8 mouse cellular contexts compared by ENCODE assay signal in genomic region chr6:50806376-50807077, GRCm38 (mm10).
A peak's percentile ranks its signal among the peaks of the same experiment; 100 is the strongest.
DNase-seq lines count a peak whose midpoint lies in the region; ATAC-seq and TF ChIP-seq lines count a peak whose summit lies in the region.

No protein-coding gene starts in this region.

- 21% methylated on average over 7 of the region's 7 CpGs for WGBS in heart, embryonic 10.5 days
- 12% methylated on average over 7 of the region's 7 CpGs for WGBS in stomach, embryonic 15.5 days

- H3K36me3 ChIP-seq in heart, embryonic 10.5 days: no peaks in the 10 kb centered on the region
- H3K36me3 ChIP-seq in stomach, embryonic 15.5 days: no peaks in the 10 kb centered on the region

- H3K27me3 ChIP-seq in heart, embryonic 10.5 days (ENCODE audit: insufficient read depth, poor library complexity, severe bottlenecking): 0 out of 2 replicates have a peak, but pooled peaks cover 11% of the 10 kb centered on the region
- peaks cover 25% of the 10 kb centered on the region for H3K27me3 ChIP-seq in Patski
- H3K27me3 ChIP-seq in stomach, embryonic 15.5 days (replicated peaks): no peaks in the 10 kb centered on the region; the same call in 1 of the 2 replicates

- no peak overlapping the region for H3K4me3 ChIP-seq in heart, embryonic 10.5 days
- H3K4me3 ChIP-seq in stomach, embryonic 15.5 days (replicated peaks): no peak overlapping the region

- in situ Hi-C loops in Patski (cut with MboI; ENCODE audit: low pct_unique_long_range_greater_than_20kb): loop anchor here (5.0 kb wide), 3 partner anchors 129 to 366 kb away; no protein-coding TSS in a partner anchor

- no peak for ATAC-seq in Patski
- ATAC-seq in stomach, embryonic 15.5 days (ENCODE audit: insufficient read depth, low FRiP score, low read depth): no peak

- TF ChIP-seq CTCF in Patski (IDR thresholded peaks at IDR 0.05): peak; percentile 82

- POLR2A ChIA-PET in Patski (lab: Charles Lee): no interaction called here

- H3K9ac ChIP-seq in stomach, embryonic 15.5 days: no peak overlapping the region

- H3K27ac ChIP-seq in heart, embryonic 10.5 days: no peak overlapping the region
- peak overlapping the region; percentile 90 for H3K27ac ChIP-seq in stomach, embryonic 15.5 days

- no peak overlapping the region for H3K4me2 ChIP-seq in stomach, embryonic 15.5 days

- no peaks in the 10 kb centered on the region for H3K9me3 ChIP-seq in heart, embryonic 10.5 days
- H3K9me3 ChIP-seq in stomach, embryonic 15.5 days: no peaks in the 10 kb centered on the region

- peak; percentile 18 to 71 for DNase-seq in heart, adult 18-20 months
- DNase-seq in heart, embryonic 10.5 days (ENCODE audit: low spot score): no peak
- DNase-seq in Patski (ENCODE audit: low read depth, low spot score): no peak
- peak; percentile 76 for DNase-seq in embryo, embryonic 9.5 days (ENCODE audit: extremely low spot score)
- DNase-seq in heart, postnatal 10 days: peak; percentile 62 to 76
- peak; percentile 40 to 61 for DNase-seq in layer of hippocampus, postnatal 25 days (ENCODE audit: extremely low spot score in 1 of 2, low spot score in 1 of 2)
- peak; percentile 73 for DNase-seq in mesoderm, embryonic 11.5 days (ENCODE audit: low read depth, low spot score)

- peaks cover 18% of the 10 kb centered on the region for H3K4me1 ChIP-seq in heart, embryonic 10.5 days
- peaks cover 17% of the 10 kb centered on the region; the same call in 1 of the 2 replicates for H3K4me1 ChIP-seq in stomach, embryonic 15.5 days

- CTCF ChIA-PET in Patski (lab: Charles Lee): interaction anchor here (0.8 to 7.9 kb wide), 16 partner anchors 9 to 367 kb away, joined by 3 to 140 read pairs (median 5); no protein-coding TSS in a partner anchor

- intact Hi-C loops in heart, postnatal 10 days (cut with DNase I): loop anchor here (1.0 kb wide), 1 partner anchor 127 kb away; no protein-coding TSS in a partner anchor

Comparison
In these comparisons a context has a peak if more than half of its experiments do, and no peak if none do; other contexts are left out.
1. DNase-seq: peak in heart, adult 18-20 months (2 of 2), embryo, embryonic 9.5 days (single experiment), heart, postnatal 10 days (2 of 2), layer of hippocampus, postnatal 25 days (2 of 2) and mesoderm, embryonic 11.5 days (single experiment); none in heart, embryonic 10.5 days (single experiment) and Patski (single experiment).